Mouse (Mus musculus) bone marrow, adult 2 months (tissue): ENCODE data around the gene Dysf. TPM values are rescaled to one million over a fixed set of nuclear protein-coding genes. Genes with fewer than 3 reads are reported as not detected.

Experiments
- H3K27ac ChIP-seq: fragments of 200-500 bp; 2 replicates; pipeline ENCODE4 v1.5.1; 2012; ENCODE audit warnings: low read depth, mild to moderate bottlenecking, control low read depth, inconsistent platforms, low read length; ENCODE audit not compliant: control insufficient read depth, poor library complexity, insufficient read depth
- H3K4me1 ChIP-seq: fragments of 200-500 bp; 2 replicates; pipeline ENCODE4 v1.6.1; 2011; ENCODE audit warnings: low read length; ENCODE audit not compliant: control insufficient read depth, insufficient read depth
- H3K4me3 ChIP-seq: fragments of 200-500 bp; replicated peaks from 2 replicates; pipeline ENCODE3; 2011; ENCODE audit warnings: mild to moderate bottlenecking, low read depth, low read length, control low read depth; ENCODE audit not compliant: control insufficient read depth
- CTCF ChIP-seq: fragments of 200-500 bp; IDR thresholded peaks from 2 replicates; pipeline ENCODE4 v1.5.1; 2011; ENCODE audit warnings: low read length, control low read depth; ENCODE audit not compliant: control insufficient read depth, insufficient read depth
- POLR2A ChIP-seq: fragments of 200-500 bp; IDR thresholded peaks from 2 replicates; pipeline ENCODE4 v1.6.1; 2011; ENCODE audit warnings: low read depth, mild to moderate bottlenecking, control low read depth, low read length, borderline replicate concordance; ENCODE audit not compliant: control insufficient read depth
- WGBS: fragments of 180-500 bp; shearing (Covaris S2); methylation state at CpG from one replicate; pipeline ENCODE4 v1.1.7; 2018; 5-methylcytosine and 5-hydroxymethylcytosine counted together
- polyA plus RNA-seq: library from polyadenylated mRNA; stranded (reverse); fragments of >200 nt; gene quantifications from 2 replicates; pipeline ENCODE4 v1.2.4, GENCODE M21; 2011; ENCODE audit warnings: low replicate concordance; ENCODE audit not compliant: missing spikeins, insufficient read depth, insufficient read length

Dysf gene
- polyA plus RNA-seq, 1 experiment = 8.9 TPM

- 52% methylated on average over 5 of the region's 5 CpGs for WGBS
- no peaks in the 10 kb centered on the region for H3K4me1 ChIP-seq
- TF ChIP-seq CTCF = no peak
- no peak for TF ChIP-seq POLR2A
These were observed 220.4 kb downstream of the Dysf start for GRCm38 (mm10) chr6:84228786-84229185.

GRCm38 (mm10) chr6:84229739-84230138 lies 221.3 kb downstream of the Dysf start:
- no peak for TF ChIP-seq POLR2A
- TF ChIP-seq CTCF = no peak
- H3K27ac ChIP-seq = no peak overlapping the region
- H3K4me1 ChIP-seq = no peaks in the 10 kb centered on the region
- no peak overlapping the region for H3K4me3 ChIP-seq
- whole genome bisulfite sequencing = 79% methylated on average over 7 of the region's 7 CpGs

More at GRCm38 (mm10) chr6:84228786-84229185, 220.4 kb downstream of the Dysf start:
- no peak overlapping the region for H3K4me3 ChIP-seq
- H3K27ac ChIP-seq = no peak overlapping the region

GRCm38 (mm10) chr6:84231108-84231507 lies 222.7 kb downstream of the Dysf start:
- WGBS = 83% methylated on average over 7 of the region's 7 CpGs
- H3K4me1 ChIP-seq = no peaks in the 10 kb centered on the region
- TF ChIP-seq CTCF (no peak), POLR2A (no peak)
- no peak overlapping the region for H3K27ac ChIP-seq
- H3K4me3 ChIP-seq = no peak overlapping the region

GRCm38 (mm10) chr6:84232063-84232760 lies 223.8 kb downstream of the Dysf start:
- H3K4me3 ChIP-seq = no peak overlapping the region
- H3K27ac ChIP-seq = no peak overlapping the region
- 77% methylated on average over 8 of the region's 8 CpGs for WGBS
- H3K4me1 ChIP-seq = no peaks in the 10 kb centered on the region
- TF ChIP-seq POLR2A (no peak), CTCF (no peak)

- H3K4me3 ChIP-seq = no peak overlapping the region
- no peak overlapping the region for H3K27ac ChIP-seq
- whole genome bisulfite sequencing = 52% methylated on average over 6 of the region's 6 CpGs
- H3K4me1 ChIP-seq = no peaks in the 10 kb centered on the region
- TF ChIP-seq CTCF (no peak), POLR2A (no peak)
These were observed 225.4 kb downstream of the Dysf start for GRCm38 (mm10) chr6:84233783-84234182.

- no peak for TF ChIP-seq CTCF
- TF ChIP-seq POLR2A = no peak
- H3K4me1 ChIP-seq = no peaks in the 10 kb centered on the region
- no peak overlapping the region for H3K4me3 ChIP-seq
- WGBS = 80% methylated on average over 2 of the region's 2 CpGs
- no peak overlapping the region for H3K27ac ChIP-seq
These were observed 227.0 kb downstream of the Dysf start for GRCm38 (mm10) chr6:84235365-84235764.

- H3K4me3 ChIP-seq = no peak overlapping the region
- H3K27ac ChIP-seq = no peak overlapping the region
- TF ChIP-seq CTCF (no peak), POLR2A (no peak)
- H3K4me1 ChIP-seq = no peaks in the 10 kb centered on the region
- WGBS = 81% methylated on average over 3 of the region's 3 CpGs
These were observed 235.0 kb downstream of the Dysf start for GRCm38 (mm10) chr6:84243385-84243784.

- TF ChIP-seq CTCF = no peak
- TF ChIP-seq POLR2A = no peak
- WGBS = 68% methylated on average over 4 of the region's 4 CpGs
- H3K4me3 ChIP-seq = no peak overlapping the region
- H3K27ac ChIP-seq = no peak overlapping the region
- H3K4me1 ChIP-seq = no peaks in the 10 kb centered on the region
These were observed 237.8 kb downstream of the Dysf start for GRCm38 (mm10) chr6:84246101-84246760.
